In the genomic region with DNA sequence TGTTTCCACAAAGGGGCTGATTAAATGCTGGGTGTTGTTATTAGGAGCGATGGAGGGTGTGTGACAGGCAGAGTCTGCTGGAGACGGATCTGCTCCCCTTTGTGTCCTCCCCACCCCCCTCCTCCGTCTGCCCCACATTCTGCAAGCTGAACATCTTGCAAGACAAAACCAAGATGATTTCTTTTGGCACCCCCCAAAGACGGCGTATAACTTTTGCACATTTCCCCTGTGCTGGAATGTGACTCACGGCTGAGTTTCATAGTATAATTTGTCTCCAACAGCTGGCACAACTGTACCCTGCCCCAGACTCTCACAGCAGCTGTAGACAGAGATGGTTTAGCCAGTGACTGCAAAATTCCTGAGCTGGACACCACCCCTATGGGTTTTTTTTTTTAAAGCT, we compare ENCODE assay signal across 23 mouse cellular contexts. TPM values are rescaled to one million over a fixed set of nuclear protein-coding genes. Genes with fewer than 3 reads are reported as not detected.
DNase-seq lines count a peak whose midpoint lies in the region; ATAC-seq lines count a peak whose summit lies in the region.
"Had no signal": no experiment of that assay in that cellular context is flagged by ENCODE, and none has a peak within 500 bp of the region (broad histone marks: within the 10 kb centered on the region; RNA-seq: fewer than 3 reads in every experiment).

No protein-coding gene starts in this region.

- H3K9ac ChIP-seq in embryonic facial prominence, embryonic 14.5 days (ENCODE audit: low read depth, low read length), result no peak overlapping the region
- no peak overlapping the region for H3K9ac ChIP-seq in limb, embryonic 11.5 days (ENCODE audit: low read length)
- H3K9ac ChIP-seq: heart, embryonic 15.5 days; liver, embryonic 14.5 days; midbrain, embryonic 12.5 days had no signal

- no peaks in the 10 kb centered on the region for H3K27me3 ChIP-seq in embryonic facial prominence, embryonic 14.5 days (replicated peaks; ENCODE audit: control insufficient read depth, insufficient read depth, low read length)
- peaks cover 31% of the 10 kb centered on the region for H3K27me3 ChIP-seq in embryonic facial prominence, embryonic 10.5 days (replicated peaks; ENCODE audit: low read depth, poor library complexity, severe bottlenecking)
- H3K27me3 ChIP-seq in limb, embryonic 11.5 days (ENCODE audit: control insufficient read depth, insufficient read depth, low read length), result peaks cover 14% of the 10 kb centered on the region
- peaks cover 52% of the 10 kb centered on the region for H3K27me3 ChIP-seq in limb, embryonic 10.5 days (ENCODE audit: low read depth, poor library complexity, severe bottlenecking)

- H3K9me3 ChIP-seq in embryonic facial prominence, embryonic 14.5 days (ENCODE audit: control insufficient read depth, low read length), result no peaks in the 10 kb centered on the region
- H3K9me3 ChIP-seq in embryonic facial prominence, embryonic 10.5 days, result no peaks in the 10 kb centered on the region
- H3K9me3 ChIP-seq in limb, embryonic 11.5 days (ENCODE audit: control insufficient read depth, low read length), result no peaks in the 10 kb centered on the region
- H3K9me3 ChIP-seq in limb, embryonic 10.5 days (replicated peaks), result no peaks in the 10 kb centered on the region
- H3K9me3 ChIP-seq: heart, embryonic 15.5 days; midbrain, embryonic 12.5 days had no signal

- H3K4me3 ChIP-seq in embryonic facial prominence, embryonic 14.5 days (ENCODE audit: low read depth, low read length), result no peak overlapping the region
- H3K4me3 ChIP-seq in embryonic facial prominence, embryonic 10.5 days, result no peak overlapping the region
- no peak overlapping the region for H3K4me3 ChIP-seq in limb, embryonic 11.5 days (ENCODE audit: low read depth, low read length)
- no peak overlapping the region for H3K4me3 ChIP-seq in limb, embryonic 10.5 days
- H3K4me3 ChIP-seq: gastrocnemius, adult 2 months; heart, embryonic 15.5 days; midbrain, embryonic 12.5 days had no signal

- H3K27ac ChIP-seq in embryonic facial prominence, embryonic 14.5 days (replicated peaks; ENCODE audit: low read depth, low read length), result 0 out of 2 replicates have a peak overlapping the region, but pooled peaks have one; percentile 15
- no peak overlapping the region for H3K27ac ChIP-seq in embryonic facial prominence, embryonic 10.5 days (replicated peaks)
- H3K27ac ChIP-seq in limb, embryonic 11.5 days (replicated peaks; ENCODE audit: low read depth, low read length), result no peak overlapping the region
- H3K27ac ChIP-seq in limb, embryonic 10.5 days, result no peak overlapping the region
- H3K27ac ChIP-seq: gastrocnemius, adult 2 months; heart, embryonic 15.5 days; liver, embryonic 14.5 days; macrophage; midbrain, embryonic 12.5 days had no signal

- peak; percentile 50; the same call in 1 of the 2 replicates for ATAC-seq in embryonic facial prominence, embryonic 14.5 days (ENCODE audit: low read depth)
- ATAC-seq in limb, embryonic 11.5 days (ENCODE audit: insufficient number of reproducible peaks, low FRiP score, low TSS enrichment, low read depth), result no peak
- ATAC-seq in megakaryocyte progenitor cell, adult 5-6 weeks (replicated peaks; ENCODE audit: poor library complexity), result no peak

- H3K4me2 ChIP-seq in embryonic facial prominence, embryonic 14.5 days (ENCODE audit: low read depth, low read length), result no peak overlapping the region
- H3K4me2 ChIP-seq in limb, embryonic 11.5 days (ENCODE audit: low read depth, severe bottlenecking), result no peak overlapping the region
- H3K4me2 ChIP-seq: heart, embryonic 15.5 days; midbrain, embryonic 12.5 days had no signal

- DNase-seq in embryonic facial prominence, embryonic 14.5 days (ENCODE audit: low spot score), result peak; percentile 69
- DNase-seq in embryonic facial prominence, embryonic 10.5 days (ENCODE audit: low spot score), result no peak
- DNase-seq in limb, embryonic 11.5 days (ENCODE audit: low spot score), result peak; percentile 17
- no peak for DNase-seq in limb, embryonic 10.5 days (ENCODE audit: low spot score)
- peak; percentile 36 for DNase-seq in right cerebral cortex, postnatal 4 days
- no peak for DNase-seq in right cerebral cortex, adult 2 months (ENCODE audit: low spot score in 2 of 2)
- DNase-seq in kidney, postnatal 14 days, result no peak
- DNase-seq: adrenal gland, adult 2 months; cerebellum, adult 18-20 months; cerebellum, postnatal 36 days; gastrocnemius, adult 2 months; heart, adult 18-20 months; kidney, adult 8-10 months; kidney, postnatal 36 days; layer of hippocampus, postnatal 36 days; right cerebral cortex, postnatal 25 days; thymus, postnatal 25 days had no signal

- H3K36me3 ChIP-seq in embryonic facial prominence, embryonic 14.5 days (ENCODE audit: control insufficient read depth, insufficient read depth, low read length), result no peaks in the 10 kb centered on the region
- H3K36me3 ChIP-seq in embryonic facial prominence, embryonic 10.5 days (replicated peaks), result no peaks in the 10 kb centered on the region
- no peaks in the 10 kb centered on the region for H3K36me3 ChIP-seq in limb, embryonic 11.5 days (ENCODE audit: control insufficient read depth, insufficient read depth, low read length)
- H3K36me3 ChIP-seq in limb, embryonic 10.5 days, result no peaks in the 10 kb centered on the region
- H3K36me3 ChIP-seq: heart, embryonic 15.5 days; midbrain, embryonic 12.5 days had no signal

- peaks cover 14% of the 10 kb centered on the region; the same call in 1 of the 2 replicates for H3K4me1 ChIP-seq in embryonic facial prominence, embryonic 14.5 days (ENCODE audit: control insufficient read depth, insufficient read depth, low read length)
- peaks cover 21% of the 10 kb centered on the region for H3K4me1 ChIP-seq in embryonic facial prominence, embryonic 10.5 days
- H3K4me1 ChIP-seq in limb, embryonic 11.5 days (ENCODE audit: control insufficient read depth, insufficient read depth, low read length), result peaks cover 5% of the 10 kb centered on the region
- H3K4me1 ChIP-seq in limb, embryonic 10.5 days, result peaks cover 12% of the 10 kb centered on the region

- 19% methylated on average over 6 of the region's 6 CpGs for WGBS in embryonic facial prominence, embryonic 14.5 days
- WGBS in embryonic facial prominence, embryonic 10.5 days, result 59% methylated on average over 6 of the region's 6 CpGs
- WGBS in limb, embryonic 11.5 days, result 63% methylated on average over 6 of the region's 6 CpGs
- WGBS in limb, embryonic 10.5 days, result 69% methylated on average over 6 of the region's 6 CpGs

RNA-seq across cellular contexts. Expression of gene Dagla, which starts 3.3 kb away (rescaled TPM):
- 2.8 and 2.9 TPM in 2 replicates for polyA plus RNA-seq in embryonic facial prominence, embryonic 14.5 days (2014; fragmentation: Nextera tagmentation; extraction: Ambion mirVana)
- polyA plus RNA-seq in embryonic facial prominence, embryonic 10.5 days (2016; fragmentation: Nextera tagmentation; extraction: Ambion mirVana), result 2.2 and 2.4 TPM in 2 replicates
- polyA plus RNA-seq in limb, embryonic 11.5 days (2014; fragmentation: Nextera tagmentation; extraction: Ambion mirVana), result 1.3 and 1.4 TPM in 2 replicates
- 1.8 and 2.2 TPM in 2 replicates for polyA plus RNA-seq in limb, embryonic 10.5 days (2016; fragmentation: Nextera tagmentation; extraction: Ambion mirVana)
- total RNA-seq in megakaryocyte progenitor cell, adult 5-6 weeks (2015), result 0.02 TPM in 1 of 2 replicates, not detected in the other
- 0.17 and 1.4 TPM in 2 replicates for total RNA-seq in megakaryocyte progenitor cell, adult 5-6 weeks (2017)
- total RNA-seq: hematopoietic stem cell, adult 5-6 weeks had no signal

Comparison
In these comparisons a context has a peak if more than half of its experiments do, and no peak if none do; other contexts are left out.
1. DNase-seq: peak in embryonic facial prominence, embryonic 14.5 days (single experiment), limb, embryonic 11.5 days (single experiment) and right cerebral cortex, postnatal 4 days (single experiment); none in embryonic facial prominence, embryonic 10.5 days (single experiment), limb, embryonic 10.5 days (single experiment), right cerebral cortex, adult 2 months (0 of 2) and kidney, postnatal 14 days (single experiment).